Mouse (Mus musculus): ENCODE measurements at regions not wholly inside any gene's neighbourhood (a gene's known extent, or its start where the extent isn't known, plus 50 kb on each side); places are given as distances from the start of the nearest gene placed in this dataset.

DNA sequence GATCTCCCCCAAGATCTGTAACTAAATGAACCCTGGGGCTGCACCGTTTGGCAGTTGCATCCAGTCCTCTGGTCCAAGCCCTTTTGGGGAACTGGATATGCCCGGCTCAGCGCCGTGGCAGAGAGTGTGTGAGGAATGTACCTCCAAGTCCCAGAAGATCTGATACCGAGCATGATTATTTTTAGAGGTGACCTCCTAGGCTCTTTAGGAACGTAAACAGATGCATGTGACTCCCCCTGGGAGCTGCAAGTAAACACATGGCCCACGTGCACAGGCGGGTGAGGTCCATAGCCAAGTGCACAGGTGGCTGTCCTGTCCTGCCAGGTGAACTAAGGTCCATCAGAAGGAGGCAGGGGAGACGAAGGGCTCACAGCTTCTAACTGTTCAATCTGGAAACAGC lies 107.3 kb downstream of the Fam161a start:
- no peak for TF ChIP-seq CTCF (conservative IDR thresholded peaks at IDR 0.05; ENCODE audit: low read length)
- TF ChIP-seq NANOG (IDR thresholded peaks at IDR 0.05; ENCODE audit: borderline replicate concordance, low read length) = no peak
- TF ChIP-seq POU5F1 (IDR thresholded peaks at IDR 0.05; ENCODE audit: borderline replicate concordance, low read length) = no peak
